Mouse (Mus musculus) right cerebral cortex, postnatal 10 days (tissue): ENCODE results near the gene Cend1.
"Not testable (repeated sequence)": the region's sequence is repeated elsewhere in the genome, so short reads cannot be mapped to it uniquely, and the experiment has no call there.

Source experiments
- DNase-seq, 2 experiments: peaks; one replicate each; pipeline ENCODE4 v3.0.0; 2021; ENCODE audit warnings: low spot score in 2 of 2

Gene Cend1

GRCm38 (mm10) chr7:141429840-141430584 is 721 bp upstream of the Cend1 start:
- no peak for DNase-seq

DNA sequence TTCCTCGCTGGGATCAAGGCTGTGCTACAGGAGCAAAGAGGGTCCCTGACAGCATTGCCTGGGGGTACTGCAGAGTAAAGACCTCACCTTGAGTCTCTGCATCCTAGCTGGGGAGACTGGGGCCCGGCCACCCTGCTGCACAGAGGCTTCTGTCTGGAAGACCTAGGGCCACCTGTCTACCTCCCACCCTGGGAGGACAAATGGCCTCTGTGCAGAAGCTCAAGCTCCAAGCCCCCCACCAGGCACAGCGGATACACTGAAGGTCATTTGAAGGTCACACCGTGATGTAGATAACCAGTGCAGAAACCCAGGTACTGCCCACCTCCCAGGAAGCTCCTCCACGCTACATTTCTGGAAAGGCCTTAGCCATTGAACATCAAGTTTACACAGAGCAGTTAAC is 590 bp downstream of the Cend1 start:
- DNase-seq: no peak

GRCm38 (mm10) chr7:141426948-141427730 is 2.2 kb downstream of the Cend1 start:
- peak in 1 of 2 experiments; percentile 34 for DNase-seq

GRCm38 (mm10) chr7:141423811-141424210 is 5.5 kb downstream of the Cend1 start:
- DNase-seq: no peak

DNA sequence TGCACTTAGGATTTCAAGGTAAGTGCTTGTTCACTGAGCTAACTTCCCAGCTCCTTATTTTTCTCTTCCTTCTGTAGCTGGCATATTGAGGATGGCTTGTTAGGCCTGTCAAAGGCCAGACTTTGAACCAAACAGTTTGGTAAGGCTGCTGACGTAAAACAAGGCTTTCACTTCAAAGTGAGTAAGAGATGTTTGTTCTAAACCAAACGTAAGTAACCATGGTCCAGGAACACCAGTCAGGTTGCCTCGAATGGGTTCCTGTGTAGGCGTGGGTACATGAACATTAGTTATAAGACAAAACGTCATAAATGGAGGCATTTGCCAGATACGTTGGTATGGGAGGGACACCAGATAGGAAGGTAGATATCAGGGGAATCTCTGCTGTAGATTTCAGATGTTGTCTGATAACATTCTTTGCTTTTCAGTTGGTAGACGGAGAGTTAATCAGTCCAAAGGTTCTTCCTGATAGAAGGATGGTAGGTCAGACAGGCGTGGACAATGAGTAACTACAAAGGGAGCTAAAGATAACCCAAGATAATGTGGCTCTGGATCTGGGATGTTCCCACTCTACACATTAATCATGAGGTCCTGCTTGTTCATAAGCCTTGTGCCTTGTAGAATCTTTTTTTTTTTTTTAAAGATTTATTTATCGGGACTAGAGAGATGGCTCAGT is 9.1 kb downstream of the Cend1 start:
- DNase-seq: no peak

DNA sequence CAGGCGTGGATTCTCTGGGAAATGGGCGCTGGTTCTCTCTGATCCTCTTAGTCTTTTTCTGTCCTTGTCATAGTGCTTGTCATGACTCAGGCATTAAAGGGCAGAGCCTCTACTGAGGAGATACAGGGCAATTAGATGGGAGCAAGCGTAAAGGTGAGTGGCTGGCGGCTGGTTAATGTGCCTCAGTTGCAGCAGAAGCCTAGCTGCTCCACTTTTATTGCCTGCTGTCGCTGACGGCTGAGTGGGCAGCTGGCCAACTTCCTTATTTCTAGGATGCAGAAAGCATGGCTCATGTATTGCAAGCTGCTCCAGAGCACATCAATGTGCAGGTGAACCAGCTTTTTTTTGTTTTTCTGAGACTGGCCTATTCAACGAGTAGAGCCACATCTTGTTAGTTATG is 10.3 kb downstream of the Cend1 start:
- DNase-seq: peak in 1 of 2 experiments; percentile 74

DNA sequence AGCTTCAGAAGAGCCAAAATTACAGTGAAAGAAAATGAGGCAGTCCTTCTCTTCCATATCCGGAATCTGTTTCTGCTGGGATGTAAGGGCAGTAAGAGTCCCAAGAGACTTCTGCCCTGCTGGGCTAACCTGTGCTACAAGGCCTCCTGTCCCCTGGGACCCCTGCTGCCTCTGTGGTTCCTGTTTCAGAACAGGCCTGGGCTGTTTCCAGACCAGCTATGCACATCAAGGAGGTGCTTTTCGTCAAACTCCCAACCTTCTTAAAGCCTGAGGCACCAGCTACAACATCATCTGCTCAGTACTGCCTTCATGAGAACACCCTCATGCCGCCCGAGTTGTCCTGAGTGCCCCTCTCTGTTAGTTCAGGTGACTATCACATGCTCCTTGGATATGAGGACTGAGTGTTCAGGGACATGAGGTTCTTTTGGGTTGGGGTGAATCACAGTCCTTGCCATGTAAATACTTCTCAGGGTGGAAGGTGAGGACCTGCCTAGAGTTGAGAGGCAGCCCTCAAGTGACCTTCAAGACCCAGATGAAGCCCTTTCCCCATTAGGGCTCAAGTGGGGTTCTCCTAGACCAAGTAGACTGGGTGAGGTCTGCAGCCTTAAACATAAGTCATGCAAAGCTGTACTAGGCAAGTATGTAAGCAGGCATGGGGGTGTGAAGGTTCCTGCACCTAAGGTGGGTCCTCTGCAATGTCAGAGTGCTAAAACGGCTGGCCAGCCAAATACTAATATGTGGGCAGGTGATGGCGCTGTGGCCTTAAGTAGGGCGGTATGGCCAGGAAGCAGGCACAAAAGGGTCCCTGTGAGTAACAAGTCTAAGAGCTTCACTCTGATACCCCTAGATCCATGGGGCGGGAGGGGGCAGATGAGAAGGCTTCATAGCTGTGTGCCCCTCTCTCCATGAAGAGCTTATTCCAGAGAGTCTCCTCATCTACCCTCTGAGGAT is 11.3 kb downstream of the Cend1 start:
- DNase-seq: no peak

GRCm38 (mm10) chr7:141416144-141416841 is 13.0 kb downstream of the Cend1 start:
- DNase-seq: no peak

- peak; percentile 99 to 100 for DNase-seq
These were observed 15.3 kb downstream of the Cend1 start, which contains the start of gene Gatd1 for GRCm38 (mm10) chr7:141413809-141414584. TSS of gene Gatd1 (minus strand) at chr7:141414136.

GRCm38 (mm10) chr7:141413331-141413730 is 16.0 kb downstream of the Cend1 start:
- DNase-seq: no peak

DNA sequence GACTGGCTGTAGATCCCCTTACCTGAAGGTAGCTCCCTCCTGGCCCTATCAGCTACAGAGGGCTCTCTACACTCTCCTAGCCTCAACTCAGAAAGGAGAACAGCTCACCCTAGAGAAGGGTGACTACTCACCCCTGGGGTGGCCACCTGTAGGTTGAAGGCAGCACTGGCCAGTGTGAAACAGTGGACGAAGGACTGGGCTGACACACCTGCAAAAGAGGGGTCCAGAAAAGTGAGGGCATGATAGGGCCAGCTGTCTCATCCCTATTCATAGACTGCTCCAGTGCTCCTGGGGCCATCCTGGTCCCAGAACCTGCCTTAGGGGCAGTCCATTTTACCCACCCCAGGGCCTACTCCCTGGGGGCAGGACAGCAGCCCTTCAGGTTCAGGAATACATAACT is 17.6 kb downstream of the Cend1 start:
- DNase-seq: no peak

DNA sequence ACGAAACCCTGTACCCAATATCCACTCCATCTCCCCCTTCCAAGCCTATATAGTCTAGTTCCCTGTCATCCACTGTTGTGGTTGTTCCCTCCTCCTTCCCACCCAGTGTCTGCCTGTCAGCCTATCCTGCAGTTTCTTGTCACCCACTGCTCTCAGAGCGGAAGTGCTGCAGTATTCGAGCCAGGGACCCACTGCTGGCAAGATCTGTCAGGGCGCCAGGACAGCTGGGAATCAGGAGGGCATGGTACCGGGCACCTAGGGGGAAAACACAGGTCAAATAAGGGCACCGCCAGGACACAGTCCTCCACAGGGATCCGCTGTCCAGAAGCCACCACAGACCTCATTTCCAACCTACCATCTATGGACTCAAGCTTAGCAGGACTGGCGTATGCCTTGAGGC is 18.7 kb downstream of the Cend1 start:
- no peak for DNase-seq

GRCm38 (mm10) chr7:141408833-141409232 is 20.5 kb downstream of the Cend1 start:
- peak; percentile 83 to 91 for DNase-seq

- not testable (repeated sequence) for DNase-seq
These were observed 21.6 kb downstream of the Cend1 start for GRCm38 (mm10) chr7:141407670-141408069.

- no peak for DNase-seq
These were observed 23.8 kb downstream of the Cend1 start for GRCm38 (mm10) chr7:141405466-141405865.

GRCm38 (mm10) chr7:141403305-141403704 is 26.0 kb downstream of the Cend1 start:
- DNase-seq: peak in 1 of 2 experiments; percentile 64

GRCm38 (mm10) chr7:141395348-141395747 is 33.9 kb downstream of the Cend1 start:
- DNase-seq: no peak

GRCm38 (mm10) chr7:141394771-141395170 is 34.5 kb downstream of the Cend1 start:
- DNase-seq: peak; percentile 59 to 74

DNA sequence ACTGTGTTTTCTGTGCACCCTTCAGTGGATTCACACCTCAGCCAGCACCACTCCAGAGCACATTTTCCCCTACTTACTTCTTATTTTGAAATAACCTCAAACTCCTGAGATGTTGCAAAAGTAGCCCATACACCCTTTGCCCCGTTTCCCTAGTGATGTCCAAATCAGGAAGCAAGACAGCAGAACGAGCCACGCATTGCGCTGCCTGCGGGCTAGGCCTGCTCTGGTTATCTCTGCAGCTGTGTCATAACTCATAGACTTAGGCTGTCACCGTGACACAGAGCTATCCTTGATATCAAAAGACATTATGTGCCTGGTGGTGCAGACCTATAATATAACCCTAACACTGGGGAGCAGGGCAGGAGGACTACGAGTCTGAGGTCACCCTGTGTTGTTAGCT is 35.1 kb downstream of the Cend1 start:
- no peak for DNase-seq
